Mouse (Mus musculus) intestine, embryonic 16.5 days (tissue): ENCODE measurements around the gene Map1b. TPM values are rescaled to one million over a fixed set of nuclear protein-coding genes. Genes with fewer than 3 reads are reported as not detected.

Source experiments
- ATAC-seq: fragments of 200-750 bp; cut with Nextera tagmentation; 2 replicates; pipeline ENCODE4 v1.8.0; 2017; ENCODE audit warnings: moderate TSS enrichment, moderate library complexity
- H3K27ac ChIP-seq: fragments of 300-500 bp; sonication (generic); 2 replicates; pipeline ENCODE4 v1.5.1; 2014; ENCODE audit warnings: mild to moderate bottlenecking, low read length
- H3K27me3 ChIP-seq: fragments of 300-500 bp; sonication (generic); replicated peaks from 2 replicates; pipeline ENCODE4 v1.6.1; 2014; ENCODE audit warnings: low read length, control low read depth, mixed read lengths; ENCODE audit not compliant: control insufficient read depth, insufficient read depth
- H3K36me3 ChIP-seq: fragments of 300-500 bp; sonication (generic); 2 replicates; pipeline ENCODE4 v1.6.1; 2014; ENCODE audit warnings: low read length, control low read depth; ENCODE audit not compliant: control insufficient read depth, insufficient read depth
- H3K4me1 ChIP-seq: fragments of 300-500 bp; sonication (generic); 2 replicates; pipeline ENCODE4 v1.6.1; 2014; ENCODE audit warnings: low read length, control low read depth, mixed read lengths; ENCODE audit not compliant: control insufficient read depth, insufficient read depth
- H3K4me2 ChIP-seq: fragments of 300-500 bp; sonication (generic); 2 replicates; pipeline ENCODE4 v1.6.1; 2014; ENCODE audit warnings: low read depth, low read length, control low read depth
- H3K4me3 ChIP-seq: fragments of 300-500 bp; sonication (generic); 2 replicates; pipeline ENCODE4 v1.5.1; 2014; ENCODE audit warnings: mild to moderate bottlenecking, low read length
- H3K9ac ChIP-seq: fragments of 300-500 bp; sonication (generic); 2 replicates; pipeline ENCODE4 v1.6.1; 2014; ENCODE audit warnings: low read depth, low read length
- H3K9me3 ChIP-seq: fragments of 300-500 bp; sonication (generic); 2 replicates; pipeline ENCODE4 v1.6.1; 2016; ENCODE audit warnings: low read length, control low read depth; ENCODE audit not compliant: control insufficient read depth
- WGBS: fragments of 180-500 bp; shearing (Covaris S2); extraction: QIAGEN DNeasy Blood & Tissue Kit; methylation state at CpG from one replicate; pipeline ENCODE4 v1.1.7; 2014; 5-methylcytosine and 5-hydroxymethylcytosine counted together
- polyA plus RNA-seq: library from polyadenylated mRNA; unstranded; fragments of >200 nt; fragmentation: Nextera tagmentation; extraction: Ambion mirVana; gene quantifications from 2 replicates; pipeline ENCODE4 v1.2.1, GENCODE M21; 2015

The Map1b gene
- polyA plus RNA-seq, 1 experiment from 2014 or later, result 91.4 TPM

DNA sequence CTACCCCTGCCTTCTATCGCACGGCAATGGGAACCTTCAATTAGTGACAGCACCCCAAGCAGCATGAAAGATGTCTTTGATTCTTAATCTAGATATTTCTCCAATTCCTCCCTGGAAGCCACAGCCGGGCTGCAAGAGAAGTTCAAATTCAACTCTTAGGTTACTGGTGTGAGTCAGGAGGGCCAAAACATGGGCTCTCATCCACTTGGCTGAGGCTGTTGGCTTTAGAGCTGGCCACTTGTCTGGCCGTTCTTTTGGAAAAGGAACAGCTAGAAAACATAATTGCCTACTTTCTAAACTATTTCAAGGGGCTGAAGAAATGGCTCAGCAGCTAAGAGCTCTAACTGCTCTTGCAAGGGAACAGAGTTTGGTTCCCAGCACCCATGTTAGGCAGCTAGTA lies 51.8 kb downstream of the Map1b start:
- no peak overlapping the region for H3K4me3 ChIP-seq
- H3K27me3 ChIP-seq, result no peaks in the 10 kb centered on the region
- no peak for ATAC-seq
- H3K36me3 ChIP-seq, result no peaks in the 10 kb centered on the region
- 75% methylated on average over 4 of the region's 4 CpGs for WGBS
- H3K4me1 ChIP-seq, result 0 out of 2 replicates have a peak, but pooled peaks cover 2% of the 10 kb centered on the region
- H3K27ac ChIP-seq, result no peak overlapping the region
- no peak overlapping the region for H3K9ac ChIP-seq
- no peak overlapping the region for H3K4me2 ChIP-seq
- no peaks in the 10 kb centered on the region for H3K9me3 ChIP-seq

DNA sequence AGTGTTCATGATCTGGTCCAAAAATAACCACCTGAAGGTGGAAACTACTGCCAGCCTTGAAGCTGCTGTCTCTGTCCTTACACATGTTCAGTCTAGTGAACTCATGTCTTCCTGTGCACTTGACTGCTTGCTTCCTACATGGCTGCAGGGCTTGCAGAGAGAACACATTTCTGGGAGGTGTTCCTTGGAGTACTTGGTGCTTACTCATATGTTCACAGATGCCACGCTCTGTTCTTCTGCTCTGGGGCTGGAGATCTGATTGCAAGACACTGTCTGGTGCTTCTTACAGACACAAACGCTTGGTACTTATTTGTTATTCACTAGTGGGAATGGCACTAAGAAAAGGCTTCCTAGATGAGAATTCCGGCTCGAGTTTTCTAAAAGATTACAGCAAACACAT lies 54.5 kb downstream of the Map1b start:
- no peaks in the 10 kb centered on the region for H3K9me3 ChIP-seq
- H3K4me2 ChIP-seq, result no peak overlapping the region
- ATAC-seq, result no peak
- H3K27me3 ChIP-seq, result no peaks in the 10 kb centered on the region
- H3K27ac ChIP-seq, result no peak overlapping the region
- H3K4me1 ChIP-seq, result 0 out of 2 replicates have a peak, but pooled peaks cover under 1% of the 10 kb centered on the region
- H3K4me3 ChIP-seq, result no peak overlapping the region
- 94% methylated on average over 4 of the region's 4 CpGs for WGBS
- H3K9ac ChIP-seq, result no peak overlapping the region
- no peaks in the 10 kb centered on the region for H3K36me3 ChIP-seq

DNA sequence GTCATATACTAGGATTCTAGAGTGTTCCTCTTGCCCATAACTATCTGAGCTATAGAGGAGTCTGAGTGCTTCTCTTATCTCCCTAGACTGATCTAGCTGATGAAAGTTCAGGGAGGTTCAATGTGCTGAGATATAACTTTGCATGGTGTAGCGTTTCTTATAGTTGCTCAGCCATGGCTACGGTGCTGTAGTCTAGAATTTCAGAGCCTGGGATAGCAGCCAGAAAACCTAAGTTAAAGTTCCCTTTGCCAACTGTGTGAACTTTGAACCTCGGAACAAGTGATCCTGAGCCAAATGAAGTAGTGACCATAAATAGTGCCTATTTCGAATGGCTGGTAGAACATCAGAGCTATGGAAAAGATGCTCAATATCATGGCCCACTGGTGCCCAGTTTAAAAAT lies 56.7 kb downstream of the Map1b start:
- no peaks in the 10 kb centered on the region for H3K27me3 ChIP-seq
- H3K27ac ChIP-seq, result no peak overlapping the region
- no peaks in the 10 kb centered on the region for H3K36me3 ChIP-seq
- H3K4me1 ChIP-seq, result no peaks in the 10 kb centered on the region
- 81% methylated on average over 4 of the region's 4 CpGs for WGBS
- no peak for ATAC-seq
- no peak overlapping the region for H3K4me2 ChIP-seq
- no peak overlapping the region for H3K4me3 ChIP-seq
- H3K9me3 ChIP-seq, result no peaks in the 10 kb centered on the region
- H3K9ac ChIP-seq, result no peak overlapping the region

GRCm38 (mm10) chr13:99458658-99459386 lies 57.5 kb downstream of the Map1b start:
- Histone ChIP-seq H3K9me3 (no peaks in the 10 kb centered on the region), H3K9ac (no peak overlapping the region), H3K27ac (no peak overlapping the region), H3K4me1 (no peaks in the 10 kb centered on the region), H3K27me3 (no peaks in the 10 kb centered on the region), H3K4me2 (no peak overlapping the region), H3K36me3 (no peaks in the 10 kb centered on the region), H3K4me3 (no peak overlapping the region)
- no peak for ATAC-seq
- WGBS, result 69% methylated on average over 12 of the region's 12 CpGs

GRCm38 (mm10) chr13:99454977-99455376 lies 61.4 kb downstream of the Map1b start:
- H3K4me1 ChIP-seq, result no peaks in the 10 kb centered on the region
- no peak for ATAC-seq
- H3K27me3 ChIP-seq, result no peaks in the 10 kb centered on the region
- WGBS, result 78% methylated on average over 7 of the region's 7 CpGs
- no peak overlapping the region for H3K4me3 ChIP-seq
- H3K4me2 ChIP-seq, result no peak overlapping the region
- H3K9me3 ChIP-seq, result no peaks in the 10 kb centered on the region
- no peak overlapping the region for H3K27ac ChIP-seq
- no peak overlapping the region for H3K9ac ChIP-seq
- H3K36me3 ChIP-seq, result no peaks in the 10 kb centered on the region

DNA sequence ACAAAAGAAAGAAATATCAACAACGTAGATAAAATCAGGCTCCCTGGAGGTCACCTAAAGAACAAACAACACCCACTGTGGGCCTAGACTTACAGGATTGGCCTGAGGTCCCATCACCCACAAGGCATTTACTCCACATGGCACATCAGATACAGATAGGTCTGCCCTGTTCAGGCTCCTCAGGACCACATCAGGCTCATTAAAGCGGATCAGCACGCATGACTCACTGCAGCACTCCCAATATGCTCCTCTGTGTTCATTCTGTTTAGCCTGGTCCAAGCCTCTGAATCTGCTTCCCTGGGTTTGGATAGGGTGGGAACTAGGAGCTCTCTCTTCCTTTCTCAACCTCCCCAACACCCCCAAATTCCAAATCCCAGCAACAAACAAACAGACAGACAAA lies 63.9 kb downstream of the Map1b start:
- no peak overlapping the region for H3K9ac ChIP-seq
- H3K27ac ChIP-seq, result no peak overlapping the region
- no peaks in the 10 kb centered on the region for H3K27me3 ChIP-seq
- no peaks in the 10 kb centered on the region for H3K9me3 ChIP-seq
- H3K4me1 ChIP-seq, result 0 out of 2 replicates have a peak, but pooled peaks cover under 1% of the 10 kb centered on the region
- no peak overlapping the region for H3K4me3 ChIP-seq
- H3K4me2 ChIP-seq, result no peak overlapping the region
- ATAC-seq, result no peak
- no peaks in the 10 kb centered on the region for H3K36me3 ChIP-seq
- WGBS, result 80% methylated on average over 3 of the region's 3 CpGs

- no peaks in the 10 kb centered on the region for H3K9me3 ChIP-seq
- no peaks in the 10 kb centered on the region for H3K27me3 ChIP-seq
- ATAC-seq, result no peak
- no peak overlapping the region for H3K4me2 ChIP-seq
- H3K4me3 ChIP-seq, result no peak overlapping the region
- no peaks in the 10 kb centered on the region for H3K36me3 ChIP-seq
- H3K9ac ChIP-seq, result no peak overlapping the region
- WGBS, result 76% methylated on average over 5 of the region's 5 CpGs
- no peak overlapping the region for H3K27ac ChIP-seq
- 0 out of 2 replicates have a peak, but pooled peaks cover 5% of the 10 kb centered on the region for H3K4me1 ChIP-seq
Observed at GRCm38 (mm10) chr13:99451276-99451675, 65.1 kb downstream of the Map1b start.

- 0 out of 2 replicates have a peak, but pooled peaks cover 5% of the 10 kb centered on the region for H3K4me1 ChIP-seq
- no peak for ATAC-seq
- no peak overlapping the region for H3K4me3 ChIP-seq
- no peaks in the 10 kb centered on the region; the same call in 1 of the 2 replicates for H3K36me3 ChIP-seq
- no peak overlapping the region for H3K9ac ChIP-seq
- no peaks in the 10 kb centered on the region for H3K27me3 ChIP-seq
- no peaks in the 10 kb centered on the region for H3K9me3 ChIP-seq
- WGBS, result 78% methylated on average over 7 of the region's 7 CpGs
- no peak overlapping the region for H3K4me2 ChIP-seq
- no peak overlapping the region for H3K27ac ChIP-seq
Observed at GRCm38 (mm10) chr13:99450766-99451165, 65.6 kb downstream of the Map1b start.

GRCm38 (mm10) chr13:99449547-99449946 lies 66.8 kb downstream of the Map1b start:
- no peak for ATAC-seq
- H3K4me1 ChIP-seq, result 0 out of 2 replicates have a peak, but pooled peaks cover 5% of the 10 kb centered on the region
- 73% methylated on average over 4 of the region's 4 CpGs for WGBS

More at GRCm38 (mm10) chr13:99449547-99449946, 66.8 kb downstream of the Map1b start:
- Histone ChIP-seq H3K4me2 (no peak overlapping the region), H3K9ac (no peak overlapping the region), H3K27me3 (no peaks in the 10 kb centered on the region), H3K9me3 (no peaks in the 10 kb centered on the region), H3K27ac (no peak overlapping the region), H3K36me3 (no peaks in the 10 kb centered on the region; the same call in 1 of the 2 replicates), H3K4me3 (no peak overlapping the region)
